Mouse (Mus musculus) left cerebral cortex, postnatal 14 days (tissue): ENCODE results near the gene Gm4305. TPM values are rescaled to one million over a fixed set of nuclear protein-coding genes. Genes with fewer than 3 reads are reported as not detected.
"Not testable (repeated sequence)": the region's sequence is repeated elsewhere in the genome, so short reads cannot be mapped to it uniquely, and the experiment has no call there.

Experiments
- DNase-seq, 2 experiments: peaks; one replicate each; pipeline ENCODE4 v3.0.0; 2021 to 2022; ENCODE audit warnings: low spot score in 2 of 2, mixed read lengths in 1 of 2
- intact Hi-C: fragments of 180-260 bp; cut with DNase I; formaldehyde crosslinking; loops from one replicate; pipeline ENCODE4 v1.15.1; 2025
- long read RNA-seq, 2 experiments: library from polyadenylated mRNA; stranded (forward); transcript quantifications; one replicate each; pipeline ENCODE4 v2.0.0; 2021
- total RNA-seq, 2 experiments: library from RNA; stranded (reverse); gene quantifications; 2 replicates each; pipeline ENCODE4 v1.2.3; 2021

Gene Gm4305
- total RNA-seq = not detected
- long read RNA-seq, experiment 1 = 0 reads
- long read RNA-seq, experiment 2 = 0 reads

- intact Hi-C loops, DNase-seq: not testable (repeated sequence)
Observed at GRCm38 (mm10) chr10:100350793-100351192, at the start of gene Gm4305. Gene Gm4305, plus strand, starts transcription at chr10:100351093.

GRCm38 (mm10) chr10:100335376-100335775 is 15.5 kb upstream of the Gm4305 start, which contains the start of gene Gm4301:
Gene Gm4301, plus strand, starts transcription at chr10:100335676.
- intact Hi-C loops, DNase-seq: not testable (repeated sequence)

GRCm38 (mm10) chr10:100340536-100340935 is 10.4 kb upstream of the Gm4305 start, which contains the start of gene Gm4302:
Gene Gm4302, plus strand, starts transcription at chr10:100340836.
- DNase-seq, intact Hi-C loops: not testable (repeated sequence)

GRCm38 (mm10) chr10:100345672-100346071 is 5.2 kb upstream of the Gm4305 start, which contains the start of gene Gm4303:
Gene Gm4303, plus strand, starts transcription at chr10:100345972.
- intact Hi-C loops, DNase-seq: not testable (repeated sequence)

- intact Hi-C loops = not testable (repeated sequence)
- DNase-seq = peak in 1 of 2 experiments; percentile 1
Observed at GRCm38 (mm10) chr10:100356841-100357240, 5.9 kb downstream of the Gm4305 start.

- DNase-seq, intact Hi-C loops: not testable (repeated sequence)
Observed at GRCm38 (mm10) chr10:100361038-100361437, 10.1 kb downstream of the Gm4305 start, which contains the start of gene Gm4307. Gene Gm4307, plus strand, starts transcription at chr10:100361338.

- DNase-seq, intact Hi-C loops: not testable (repeated sequence)
Observed at GRCm38 (mm10) chr10:100382460-100382859, 31.6 kb downstream of the Gm4305 start, which contains the start of gene Gm4312. Gene Gm4312, minus strand, starts transcription at chr10:100382560.

Other genes starting within 250 kb of the Gm4305 start
- gene Gm4301, start 15.4 kb upstream of the Gm4305 start, total RNA-seq = not detected
- gene Gm4302, start 10.3 kb upstream of the Gm4305 start, total RNA-seq = not detected
- gene Gm4303, start 5.1 kb upstream of the Gm4305 start, total RNA-seq = not detected
- gene Gm4307, start 10.2 kb downstream of the Gm4305 start, total RNA-seq = not detected
- gene Gm4312, start 31.5 kb downstream of the Gm4305 start, total RNA-seq = not detected
- 10 to 100 TPM; 10.3 to 11.5 TPM for gene Tmtc3, start 136.3 kb downstream of the Gm4305 start, total RNA-seq
- 10 to 100 TPM; 10.2 to 15.4 TPM for gene Cep290, start 136.5 kb downstream of the Gm4305 start, total RNA-seq
- gene 4930430F08Rik, start 239.3 kb downstream of the Gm4305 start, total RNA-seq = 10 to 100 TPM; 20.7 to 23.7 TPM
- gene 1700017N19Rik, start 239.4 kb downstream of the Gm4305 start, total RNA-seq = not detected